Mouse (Mus musculus) heart, adult 2 months (tissue): ENCODE results near the gene Ddx19a.

Experiments
- CTCF ChIP-seq: fragments of 200-600 bp; IDR thresholded peaks from 2 replicates; pipeline ENCODE4 v1.8.1; 2022; ENCODE audit warnings: antibody characterized with exemption, mild to moderate bottlenecking, moderate library complexity
- EP300 ChIP-seq: fragments of 200-500 bp; IDR thresholded peaks from 2 replicates; pipeline ENCODE4 v1.6.1; 2011; ENCODE audit warnings: low read depth, low read length, control low read depth; ENCODE audit not compliant: insufficient read depth
- POLR2A ChIP-seq: fragments of 200-500 bp; IDR thresholded peaks from 2 replicates; pipeline ENCODE4 v1.6.1; 2011; ENCODE audit warnings: mild to moderate bottlenecking, low read depth, low read length, control low read depth; ENCODE audit not compliant: insufficient read depth

DNA sequence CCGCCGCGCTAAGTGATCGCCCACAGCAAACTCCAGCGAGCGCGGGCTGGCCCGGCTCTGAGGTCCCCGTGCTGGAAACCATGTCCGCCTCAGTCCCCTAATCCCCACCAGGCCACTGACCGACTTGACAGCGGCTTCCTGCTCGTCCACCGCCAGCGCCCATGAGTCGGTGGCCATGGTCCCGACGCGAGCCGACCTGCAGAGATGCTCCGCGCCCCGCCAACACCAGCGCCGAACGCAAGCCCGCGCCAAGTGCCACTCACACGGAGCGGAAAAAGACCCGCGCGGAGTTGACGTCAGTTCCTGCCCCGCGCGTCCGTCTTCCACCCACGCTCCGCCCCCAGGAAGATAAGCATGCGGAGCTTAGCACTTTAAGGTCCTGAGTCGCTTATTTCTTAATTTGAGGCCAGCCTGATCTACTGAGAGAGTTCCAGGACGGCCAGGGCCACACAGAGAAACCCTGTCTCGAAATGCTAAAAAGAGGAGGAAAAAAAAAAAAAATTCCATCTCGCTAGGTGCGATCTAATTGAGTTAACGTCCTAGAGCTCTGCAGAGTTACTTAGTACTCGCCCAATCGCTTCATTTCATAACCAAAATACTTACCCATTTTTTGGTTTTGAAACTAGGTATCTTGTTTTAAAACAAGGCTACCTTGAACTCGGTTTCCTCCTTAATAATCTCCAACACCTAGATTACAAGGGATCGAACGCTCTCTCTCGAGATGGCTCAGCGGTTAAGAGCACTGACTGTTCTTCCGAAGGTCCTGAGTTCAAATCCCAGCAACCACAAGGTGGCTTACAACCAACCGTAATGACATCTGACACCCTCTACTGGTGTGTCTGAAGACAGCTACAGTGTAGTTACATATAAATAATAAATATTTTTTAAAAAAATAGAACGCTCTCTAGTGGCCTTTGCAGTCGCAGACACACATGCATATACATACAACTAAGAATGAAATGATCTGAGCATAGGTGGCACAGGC, at the start of gene Ddx19a:
- TF ChIP-seq CTCF, result peak; percentile 71
- TF ChIP-seq EP300, result no peak
- peak; percentile 80 for TF ChIP-seq POLR2A
